In genomic region chr17:56906166-56906565, GRCm38 (mm10) we compare ENCODE assay signal across 39 mouse cellular contexts. TPM values are rescaled to one million over a fixed set of nuclear protein-coding genes. Genes with fewer than 3 reads are reported as not detected.
"Had no signal": no experiment of that assay in that cellular context is flagged by ENCODE, and none has a peak within 500 bp of the region (broad histone marks: within the 10 kb centered on the region; RNA-seq: fewer than 3 reads in every experiment).

No protein-coding gene starts in this region.

- ATAC-seq: hindbrain, embryonic 16.5 days; inflammation-experienced regulatory T-cells, adult 6 months; intestine, postnatal 0 days had no signal

- H3K4me1 ChIP-seq: hindbrain, embryonic 12.5 days; limb, embryonic 10.5 days; limb, embryonic 12.5 days had no signal

- DNase-seq: gastrocnemius, adult 2 months; gastrocnemius, postnatal 10 days; gastrocnemius, postnatal 25 days; heart, adult 18-20 months; heart, postnatal 10 days; heart, postnatal 4 days; kidney, adult 18-20 months; kidney, adult 8-10 months; kidney, postnatal 10 days; kidney, postnatal 25 days; kidney, postnatal 4 days; liver had no signal

- H3K9me3 ChIP-seq: heart, embryonic 10.5 days; heart, embryonic 12.5 days; hindbrain, embryonic 10.5 days; hindbrain, embryonic 12.5 days; intestine, embryonic 15.5 days; limb, embryonic 10.5 days; limb, embryonic 12.5 days had no signal

- H3K27me3 ChIP-seq: heart, embryonic 12.5 days; hindbrain, embryonic 12.5 days; intestine, embryonic 15.5 days; limb, embryonic 12.5 days had no signal

- H3K4me2 ChIP-seq: heart, embryonic 12.5 days; hindbrain, embryonic 12.5 days; hindbrain, embryonic 14.5 days; intestine, embryonic 15.5 days; limb, embryonic 12.5 days; liver, embryonic 11.5 days had no signal

- H3K27ac ChIP-seq: gastrocnemius, adult 2 months; heart, embryonic 10.5 days; hindbrain, embryonic 10.5 days; hindbrain, embryonic 12.5 days; hindbrain, embryonic 14.5 days; intestine, embryonic 15.5 days; layer of hippocampus, adult 2 months; left cerebral cortex, adult 2 months; limb, embryonic 10.5 days; limb, embryonic 12.5 days had no signal

- H3K4me3 ChIP-seq: gastrocnemius, adult 2 months; heart, embryonic 10.5 days; heart, embryonic 12.5 days; hindbrain, embryonic 10.5 days; hindbrain, embryonic 12.5 days; intestine, embryonic 15.5 days; layer of hippocampus, adult 2 months; left cerebral cortex, adult 2 months; limb, embryonic 10.5 days; limb, embryonic 12.5 days had no signal

- H3K9ac ChIP-seq: heart, embryonic 12.5 days; hindbrain, embryonic 12.5 days; hindbrain, embryonic 14.5 days; intestine, embryonic 15.5 days; limb, embryonic 12.5 days had no signal

RNA-seq across cellular contexts. Expression of gene 1700061G19Rik, which starts 30.9 kb away (rescaled TPM):
- total RNA-seq: gastrocnemius, adult 2 months; gastrocnemius, postnatal 25 days; gastrocnemius, postnatal 4 days; heart, adult 18-20 months; heart, adult 8-10 months; heart, postnatal 25 days; left cerebral cortex, adult 2 months had no signal

RNA-seq across cellular contexts. Expression of gene Acsbg2, which starts 31.9 kb away (rescaled TPM):
- total RNA-seq: gastrocnemius, adult 2 months; gastrocnemius, postnatal 10 days; gastrocnemius, postnatal 25 days; gastrocnemius, postnatal 4 days; granulocyte monocyte progenitor cell, adult 5-6 weeks; heart, adult 18-20 months; heart, adult 8-10 months; heart, postnatal 10 days; heart, postnatal 25 days; heart, postnatal 4 days; layer of hippocampus, adult 2 months; layer of hippocampus, postnatal 10 days; layer of hippocampus, postnatal 25 days; left cerebral cortex, adult 2 months; left cerebral cortex, postnatal 14 days; left cerebral cortex, postnatal 36 days had no signal
- polyA plus RNA-seq: heart, embryonic 10.5 days; heart, embryonic 12.5 days; heart, embryonic 14.5 days; heart, embryonic 16.5 days; hindbrain, embryonic 10.5 days; hindbrain, embryonic 12.5 days; hindbrain, embryonic 14.5 days; hindbrain, embryonic 16.5 days; inflammation-experienced regulatory T-cells, adult 6 months; intestine, embryonic 15.5 days; intestine, postnatal 0 days; kidney, embryonic 14.5 days; kidney, embryonic 16.5 days; limb, embryonic 10.5 days; limb, embryonic 12.5 days; limb, embryonic 14.5 days; liver, embryonic 11.5 days had no signal
